Mouse (Mus musculus): Measurements from ENCODE around the gene Cdkn3. TPM values are rescaled to one million over a fixed set of nuclear protein-coding genes. Genes with fewer than 3 reads are reported as not detected.
A peak's percentile ranks its signal among the peaks of the same experiment; 100 is the strongest.
"Not testable (repeated sequence)": the region's sequence is repeated elsewhere in the genome, so short reads cannot be mapped to it uniquely, and the experiment has no call there.

Cdkn3 gene
- total RNA-seq, 1 experiment from 2014 or later, result 8.2 TPM

DNA sequence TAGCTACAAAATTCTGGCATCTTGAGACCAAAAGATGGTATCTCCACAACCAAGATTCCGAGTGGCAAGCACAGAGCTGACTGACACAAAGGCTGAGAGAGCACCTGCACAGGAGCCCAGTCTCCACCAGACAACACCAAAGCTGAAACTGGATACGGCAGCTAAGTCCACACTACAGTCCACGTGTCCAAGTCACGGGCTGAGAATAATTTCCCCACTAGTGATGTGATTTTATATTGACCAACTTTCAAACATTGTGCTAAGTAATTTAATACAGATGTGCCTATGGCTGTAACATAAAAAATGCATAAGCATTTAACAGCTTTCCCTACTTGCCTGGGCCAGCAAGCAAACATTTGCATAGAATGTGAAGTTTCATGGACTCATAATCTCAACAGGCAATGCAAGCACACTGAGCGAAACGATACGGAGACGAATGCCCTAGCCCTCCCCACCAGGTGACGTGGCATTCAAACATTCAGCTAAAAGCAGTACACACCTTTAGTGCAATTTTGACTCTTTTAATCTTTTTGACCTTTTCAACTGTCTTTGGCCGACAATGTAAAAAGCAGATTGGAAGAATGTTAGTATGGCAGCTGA is 23.1 kb downstream of the Cdkn3 start:
- no peak for DNase-seq

DNA sequence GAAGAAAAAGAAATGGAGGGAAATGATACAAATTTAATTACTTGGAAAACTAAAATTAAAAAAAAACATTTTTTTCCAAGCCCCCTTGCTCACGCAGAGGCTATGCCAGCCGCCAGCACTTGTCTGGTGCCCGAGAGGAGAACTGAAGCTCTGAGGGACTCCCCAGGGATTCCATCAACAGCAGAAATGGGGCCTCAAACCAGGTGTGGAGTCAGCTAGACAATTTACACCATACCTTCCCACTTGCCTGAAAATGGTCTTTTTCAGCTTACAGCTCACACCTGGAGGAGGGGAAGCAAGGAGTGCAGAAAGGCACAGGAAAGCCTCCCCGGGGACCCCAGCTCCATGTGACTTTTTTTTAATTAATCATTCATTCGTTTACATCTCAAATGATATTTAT is 24.9 kb downstream of the Cdkn3 start:
- DNase-seq, result no peak

DNA sequence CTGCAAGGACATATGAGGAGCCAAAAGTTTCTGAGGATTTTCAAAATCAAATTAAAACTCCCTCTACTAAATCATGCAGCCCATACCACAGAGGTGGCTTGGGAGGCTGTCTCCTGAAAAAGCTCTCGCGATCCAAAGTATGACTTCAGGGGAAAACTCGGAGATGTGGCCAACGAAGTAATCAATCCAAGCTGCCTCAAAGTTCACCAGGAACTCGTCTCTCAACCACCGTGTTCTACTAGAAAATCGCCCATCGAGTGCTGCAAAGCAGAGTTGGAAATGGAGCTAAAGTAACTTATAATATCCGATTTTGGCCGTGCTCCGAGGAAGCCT is 27.1 kb downstream of the Cdkn3 start:
- no peak for DNase-seq

DNA sequence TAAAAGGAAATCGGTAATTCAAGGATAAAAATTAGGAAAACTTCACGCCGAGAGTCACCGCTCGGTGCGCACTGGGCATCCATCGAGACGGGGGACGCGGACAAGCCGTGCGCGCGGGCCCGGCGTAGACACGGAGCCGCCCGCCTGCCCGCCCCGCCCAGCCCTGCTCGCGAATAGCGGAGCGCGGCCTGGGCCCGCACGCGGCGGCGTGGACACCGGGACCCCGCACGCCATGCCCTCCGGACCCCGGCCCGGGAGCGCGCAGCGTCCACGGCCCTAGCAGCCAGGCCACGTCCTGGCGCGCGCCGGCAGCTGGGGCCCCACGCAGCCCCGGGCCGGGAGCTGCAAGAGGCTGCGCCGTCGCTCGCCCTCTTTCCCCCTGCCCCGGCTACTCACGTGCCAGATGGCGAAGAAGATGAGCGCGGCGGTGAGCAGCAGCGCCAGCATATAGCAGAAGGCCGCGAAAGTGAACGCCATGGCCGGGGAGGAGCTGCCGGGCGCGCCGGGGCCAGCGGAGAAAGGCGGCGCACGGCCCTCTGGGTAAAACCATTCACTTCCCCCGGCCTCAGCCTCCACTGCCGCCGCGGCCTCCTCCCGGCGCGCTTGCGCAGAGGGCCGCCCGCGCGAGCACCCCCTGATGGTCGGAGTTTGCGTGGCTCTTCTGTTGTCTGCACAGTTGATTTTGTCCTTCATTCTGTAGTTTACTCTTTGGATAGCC is 27.6 kb downstream of the Cdkn3 start, which contains the start of gene Cnih1:
Gene Cnih1 (minus strand): TSS at position 625 of the 718 bp plus-strand sequence.
- DNase-seq, result peak; percentile 95

DNA sequence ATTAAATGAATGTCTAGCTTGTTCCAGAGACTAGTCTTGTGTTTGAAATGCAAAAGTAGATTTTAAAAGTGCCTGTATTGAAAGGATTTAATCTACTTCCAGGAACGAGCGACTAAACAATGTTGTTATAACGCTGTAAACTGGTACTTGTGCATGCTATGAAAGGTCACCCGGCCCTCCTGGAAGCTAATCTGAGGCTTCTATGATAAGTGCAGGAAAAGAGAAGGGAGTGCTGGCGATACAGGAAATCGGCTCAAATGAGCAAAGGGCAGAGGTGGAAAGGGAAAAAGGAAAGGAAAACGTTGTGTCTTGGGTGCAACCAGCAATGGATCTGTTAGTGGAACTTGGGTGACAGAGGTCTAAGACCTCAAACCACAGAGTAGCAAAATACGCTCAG is 28.2 kb downstream of the Cdkn3 start:
- DNase-seq, result peak; percentile 27

DNA sequence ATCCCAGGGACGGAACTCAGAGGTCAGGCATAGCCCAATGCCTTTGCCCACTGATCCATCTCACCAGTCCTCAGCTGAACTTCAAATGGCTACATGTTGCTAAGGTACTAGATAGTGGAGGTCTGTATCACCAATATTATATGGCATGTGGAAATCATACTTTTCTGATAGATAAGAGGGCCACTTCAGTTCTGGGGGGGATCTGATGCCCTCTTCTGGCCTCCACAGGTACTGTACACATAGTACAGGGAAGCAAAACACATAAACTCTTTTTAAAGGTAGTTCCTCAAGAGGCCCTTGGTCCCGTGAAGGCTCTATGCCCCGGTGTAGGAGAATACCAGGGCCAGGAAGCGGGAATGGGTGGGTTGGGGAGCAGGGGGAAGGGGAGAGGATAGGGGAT is 30.0 kb downstream of the Cdkn3 start:
- peak; percentile 46 for DNase-seq

GRCm38 (mm10) chr14:46790723-46791122 is 30.4 kb downstream of the Cdkn3 start:
- DNase-seq, result no peak

DNA sequence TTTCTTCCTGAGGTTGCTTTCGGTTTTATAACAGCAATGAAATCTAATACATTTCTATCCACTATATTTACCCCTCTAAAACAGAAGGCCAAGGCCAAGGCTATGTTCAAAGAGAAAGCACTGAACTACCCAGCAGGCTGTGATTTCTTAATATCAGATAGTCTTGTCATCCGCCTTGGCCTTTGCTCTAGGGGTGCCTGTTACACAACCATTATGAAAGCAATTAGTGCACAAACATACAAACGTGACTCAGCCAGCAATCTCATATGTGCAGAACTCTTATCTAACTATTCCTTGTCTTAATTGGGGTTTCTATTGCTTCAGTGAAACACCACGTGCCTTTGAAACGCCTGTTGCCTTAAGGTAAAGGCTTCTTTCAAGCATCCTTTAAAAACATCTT is 33.8 kb downstream of the Cdkn3 start:
- DNase-seq, result peak; percentile 59

GRCm38 (mm10) chr14:46800684-46801345 is 40.5 kb downstream of the Cdkn3 start:
- no peak for DNase-seq

DNA sequence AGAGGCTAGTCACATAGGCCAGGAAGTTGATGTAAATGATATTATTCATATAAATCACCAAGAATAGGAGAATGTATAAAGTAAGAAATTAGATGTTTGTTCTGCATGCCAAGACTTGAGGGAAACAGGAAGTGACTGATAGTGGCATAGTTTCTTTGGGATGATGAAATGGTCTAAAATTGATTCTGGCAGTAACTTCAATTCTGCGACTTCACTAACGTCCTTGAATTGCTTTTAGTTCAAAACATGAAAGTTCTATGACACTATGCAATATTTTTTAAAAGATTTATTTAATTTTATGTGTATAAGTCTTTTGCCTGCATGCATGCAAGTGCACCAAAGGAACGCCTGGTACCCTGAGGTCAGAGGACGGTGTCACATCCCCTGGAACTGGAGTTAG is 42.9 kb downstream of the Cdkn3 start:
- DNase-seq, result no peak

GRCm38 (mm10) chr14:46803791-46804190 is 43.5 kb downstream of the Cdkn3 start:
- DNase-seq, result no peak

DNA sequence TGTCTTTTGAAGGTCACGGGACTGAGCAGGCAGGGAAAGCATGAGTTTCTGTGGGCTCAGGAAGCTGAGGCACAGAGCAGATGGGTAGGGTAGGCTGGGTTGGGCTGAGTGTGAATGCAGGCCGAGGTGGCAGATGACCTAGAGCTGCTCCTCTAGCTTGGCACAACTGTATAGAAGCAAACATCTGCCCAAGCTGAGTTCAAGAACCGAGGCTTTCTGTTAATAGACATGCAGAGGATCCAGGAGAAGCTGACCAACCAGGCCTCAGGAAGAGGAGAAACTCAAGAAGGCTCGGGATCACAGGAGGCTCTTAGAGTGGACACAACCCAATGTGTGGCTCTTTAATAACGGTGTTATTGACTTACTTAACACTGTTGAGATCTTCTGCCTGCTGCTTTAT is 45.8 kb downstream of the Cdkn3 start:
- DNase-seq, result no peak

- no peak for DNase-seq
Observed at GRCm38 (mm10) chr14:46807927-46808326, 47.6 kb downstream of the Cdkn3 start.

GRCm38 (mm10) chr14:46815640-46816039 is 55.3 kb downstream of the Cdkn3 start:
- DNase-seq, result no peak

DNA sequence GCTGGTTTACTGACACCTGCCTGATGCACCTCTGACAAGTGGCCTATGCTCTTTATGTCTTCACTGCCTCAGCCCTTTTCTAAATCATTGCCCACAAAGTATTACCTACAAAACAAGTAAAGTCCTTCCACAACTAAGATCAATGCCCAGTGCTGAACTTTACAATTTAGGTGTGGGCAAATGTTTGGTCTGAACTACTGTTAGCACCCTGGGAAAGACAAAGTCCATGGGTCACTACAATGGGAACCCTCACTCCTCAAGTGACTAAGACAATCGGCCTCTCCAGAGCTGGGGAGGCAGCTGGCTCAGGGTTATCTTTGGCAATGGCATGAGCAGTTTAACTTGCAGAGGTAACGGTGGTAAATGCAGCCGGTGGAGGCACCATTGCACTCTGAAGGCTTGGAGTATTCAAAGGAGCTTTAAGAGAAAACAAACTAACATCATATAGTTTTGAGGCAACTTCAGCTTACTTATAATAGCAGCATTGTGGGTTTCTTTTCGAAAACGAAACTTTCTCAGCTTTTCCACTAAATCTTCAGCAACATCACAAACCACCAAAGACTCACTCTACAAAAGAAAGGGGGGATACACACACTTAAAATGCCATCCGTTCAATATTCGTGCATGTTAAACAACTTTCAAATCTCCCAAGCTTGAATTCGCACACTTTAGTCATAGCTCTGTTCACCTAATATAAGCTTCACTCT is 56.7 kb downstream of the Cdkn3 start:
- no peak for DNase-seq

DNA sequence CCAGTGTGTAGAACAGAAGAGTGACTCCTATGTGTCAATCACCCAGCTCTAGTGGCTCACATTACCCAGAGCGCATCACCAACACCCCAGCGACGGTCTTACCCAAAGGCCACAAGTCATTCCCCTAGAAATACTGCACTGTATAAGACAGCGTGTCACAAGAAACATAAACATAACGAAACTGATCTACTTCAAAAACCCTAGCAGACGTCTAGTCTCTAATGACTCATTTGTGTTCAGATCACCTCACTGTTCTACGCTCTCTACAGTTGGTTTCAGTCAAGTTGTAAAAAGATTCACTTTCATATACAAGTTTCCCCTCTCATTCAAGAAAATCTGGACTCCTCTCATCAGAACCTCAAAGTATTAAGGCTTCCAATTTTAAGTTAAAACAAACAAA is 58.4 kb downstream of the Cdkn3 start:
- DNase-seq, result no peak

GRCm38 (mm10) chr14:46819961-46820360 is 59.6 kb downstream of the Cdkn3 start:
- DNase-seq, result not testable (repeated sequence)

Other genes starting within 250 kb of the Cdkn3 start
- 88.3 and 95.3 TPM in 2 replicates for gene Cnih1, start 27.9 kb downstream of the Cdkn3 start, total RNA-seq (2021)
- gene Gmfb, start 61.7 kb downstream of the Cdkn3 start, total RNA-seq (2021), result 80.9 and 91.3 TPM in 2 replicates
- gene Cgrrf1, start 71.6 kb downstream of the Cdkn3 start, total RNA-seq (2021), result 40.7 and 45.7 TPM in 2 replicates
- 17.9 and 19.7 TPM in 2 replicates for gene Samd4, start 122.3 kb downstream of the Cdkn3 start, total RNA-seq (2021)

All from adrenal gland, postnatal 14 days (tissue).